Mouse (Mus musculus) kidney, adult 2 months (tissue): ENCODE results near the gene Sptbn1. TPM values are rescaled to one million over a fixed set of nuclear protein-coding genes. Genes with fewer than 3 reads are reported as not detected.
A peak's percentile ranks its signal among the peaks of the same experiment; 100 is the strongest.

Experiments
- DNase-seq: peaks from one replicate; pipeline ENCODE4 v3.0.0; 2021
- H3K27ac ChIP-seq: fragments of 200-500 bp; 2 replicates; pipeline ENCODE4 v1.5.1; 2012; ENCODE audit warnings: low read depth, low read length, control low read depth, inconsistent platforms; ENCODE audit not compliant: insufficient read depth
- H3K27me3 ChIP-seq: fragments of 200-500 bp; replicated peaks from 2 replicates; pipeline ENCODE4 v1.6.1; 2012; ENCODE audit warnings: mild to moderate bottlenecking, moderate library complexity, low read length, inconsistent platforms; ENCODE audit not compliant: control insufficient read depth, insufficient read depth
- H3K36me3 ChIP-seq: fragments of 200-500 bp; 2 replicates; pipeline ENCODE4 v1.6.1; 2012; ENCODE audit warnings: mild to moderate bottlenecking, moderate library complexity, low read length, inconsistent platforms; ENCODE audit not compliant: control insufficient read depth, insufficient read depth
- H3K4me1 ChIP-seq: fragments of 200-500 bp; 2 replicates; pipeline ENCODE4 v1.6.1; 2011; ENCODE audit warnings: low read length; ENCODE audit not compliant: control insufficient read depth, insufficient read depth
- H3K4me3 ChIP-seq: fragments of 200-500 bp; 2 replicates; pipeline ENCODE4 v1.5.1; 2011; ENCODE audit warnings: mild to moderate bottlenecking, low read depth, low read length, control low read depth; ENCODE audit not compliant: insufficient read depth
- CTCF ChIP-seq: fragments of 200-500 bp; conservative IDR thresholded peaks from 2 replicates; pipeline ENCODE4 v1.5.1; 2011; ENCODE audit warnings: low read depth, mild to moderate bottlenecking, control low read depth, low read length, moderate library complexity, mixed read lengths; ENCODE audit not compliant: insufficient read depth, insufficient read length
- POLR2A ChIP-seq: fragments of 200-500 bp; IDR thresholded peaks from one replicate; pipeline ENCODE4 v1.6.1; 2011; ENCODE audit warnings: low read depth, low read length, control low read depth
- whole genome bisulfite sequencing: fragments of 180-500 bp; shearing (Covaris S2); methylation state at CpG from one replicate; pipeline ENCODE4 v1.1.7; 2018; 5-methylcytosine and 5-hydroxymethylcytosine counted together
- polyA plus RNA-seq: library from polyadenylated mRNA; depleted of rRNA; stranded (reverse); fragments of >200 nt; gene quantifications from 2 replicates; pipeline ENCODE4 v1.2.3, GENCODE M21; 2012

The Sptbn1 gene
- polyA plus RNA-seq, 1 experiment: 140 TPM

- H3K27ac ChIP-seq: peak overlapping the region; percentile 90
- H3K4me3 ChIP-seq: peak overlapping the region; percentile 53
- peaks cover 28% of the 10 kb centered on the region for H3K4me1 ChIP-seq
- no peaks in the 10 kb centered on the region for H3K36me3 ChIP-seq
- 5% methylated on average over 21 of the region's 21 CpGs for WGBS
- no peaks in the 10 kb centered on the region for H3K27me3 ChIP-seq
- no peak for TF ChIP-seq POLR2A
- no peak for TF ChIP-seq CTCF
- peak; percentile 91 for DNase-seq
These were observed 70.3 kb downstream of the Sptbn1 start for GRCm38 (mm10) chr11:30197564-30198090.

GRCm38 (mm10) chr11:30196368-30197070 is 71.5 kb downstream of the Sptbn1 start:
- TF ChIP-seq CTCF (no peak), POLR2A (no peak)
- Histone ChIP-seq H3K36me3 (no peaks in the 10 kb centered on the region), H3K4me3 (no peak overlapping the region), H3K27ac (0 out of 2 replicates have a peak overlapping the region, but pooled peaks have one; percentile 64), H3K27me3 (no peaks in the 10 kb centered on the region), H3K4me1 (peaks cover 28% of the 10 kb centered on the region)
- no peak for DNase-seq
- 31% methylated on average over 4 of the region's 4 CpGs for WGBS

GRCm38 (mm10) chr11:30195756-30196155 is 72.2 kb downstream of the Sptbn1 start:
- DNase-seq: no peak
- no peak for TF ChIP-seq CTCF
- Histone ChIP-seq H3K27me3 (no peaks in the 10 kb centered on the region), H3K36me3 (no peaks in the 10 kb centered on the region; the same call in 1 of the 2 replicates), H3K4me1 (peaks cover 28% of the 10 kb centered on the region), H3K27ac (peak overlapping the region; percentile 64), H3K4me3 (no peak overlapping the region)
- WGBS: 49% methylated on average over 3 of the region's 3 CpGs

GRCm38 (mm10) chr11:30194800-30195199 is 73.2 kb downstream of the Sptbn1 start:
- H3K36me3 ChIP-seq: no peaks in the 10 kb centered on the region; the same call in 1 of the 2 replicates
- peaks cover 25% of the 10 kb centered on the region for H3K4me1 ChIP-seq
- H3K4me3 ChIP-seq: no peak overlapping the region
- H3K27me3 ChIP-seq: no peaks in the 10 kb centered on the region
- no peak for TF ChIP-seq POLR2A
- 70% methylated on average over 1 of the region's 1 CpGs for WGBS
- DNase-seq: no peak
- no peak overlapping the region for H3K27ac ChIP-seq

- H3K27ac ChIP-seq: no peak overlapping the region
- no peaks in the 10 kb centered on the region for H3K27me3 ChIP-seq
- H3K4me3 ChIP-seq: no peak overlapping the region
- H3K4me1 ChIP-seq: peaks cover 17% of the 10 kb centered on the region
- no peak for DNase-seq
- 70% methylated on average over 4 of the region's 4 CpGs for WGBS
- H3K36me3 ChIP-seq: no peaks in the 10 kb centered on the region; the same call in 1 of the 2 replicates
- TF ChIP-seq POLR2A (no peak), CTCF (no peak)
These were observed 77.0 kb downstream of the Sptbn1 start for GRCm38 (mm10) chr11:30190959-30191358.

- DNase-seq: no peak
- H3K4me1 ChIP-seq: peaks cover 18% of the 10 kb centered on the region
- peak overlapping the region; percentile 35; the same call in 1 of the 2 replicates for H3K27ac ChIP-seq
- H3K36me3 ChIP-seq: no peaks in the 10 kb centered on the region; the same call in 1 of the 2 replicates
- 62% methylated on average over 3 of the region's 3 CpGs for WGBS
- no peak for TF ChIP-seq POLR2A
- TF ChIP-seq CTCF: no peak
- no peak overlapping the region for H3K4me3 ChIP-seq
- H3K27me3 ChIP-seq: no peaks in the 10 kb centered on the region
These were observed 77.9 kb downstream of the Sptbn1 start for GRCm38 (mm10) chr11:30190119-30190518.

GRCm38 (mm10) chr11:30186902-30187470 is 81.0 kb downstream of the Sptbn1 start:
- DNase-seq: peak; percentile 47
- Histone ChIP-seq H3K27me3 (no peaks in the 10 kb centered on the region), H3K36me3 (no peaks in the 10 kb centered on the region; the same call in 1 of the 2 replicates), H3K4me1 (peaks cover 26% of the 10 kb centered on the region), H3K27ac (no peak overlapping the region), H3K4me3 (no peak overlapping the region)
- TF ChIP-seq CTCF (no peak), POLR2A (no peak)
- 67% methylated on average over 4 of the region's 4 CpGs for WGBS
